Mouse (Mus musculus) C2C12 (cell line): ENCODE results near the gene Gm11627.

Source experiments
- CEBPB ChIP-seq: IDR thresholded peaks from one replicate; pipeline ENCODE4 v1.6.1; 2011; ENCODE audit warnings: low read depth, mild to moderate bottlenecking, control low read depth, moderate library complexity
- CTCF ChIP-seq: IDR thresholded peaks from one replicate; pipeline ENCODE4 v1.5.1; 2011; ENCODE audit not compliant: control insufficient read depth, insufficient read depth, insufficient read length
- MAX ChIP-seq: IDR thresholded peaks from one replicate; pipeline ENCODE4 v1.6.1; 2011; ENCODE audit warnings: mild to moderate bottlenecking, control low read depth
- MYOG ChIP-seq: IDR thresholded peaks from one replicate; pipeline ENCODE4 v1.6.1; 2011; ENCODE audit not compliant: control insufficient read depth, insufficient read length; ENCODE audit errors: extremely low read depth
- USF1 ChIP-seq: IDR thresholded peaks from one replicate; pipeline ENCODE4 v1.6.1; 2011; ENCODE audit warnings: low read depth, mild to moderate bottlenecking, control low read depth, moderate library complexity

DNA sequence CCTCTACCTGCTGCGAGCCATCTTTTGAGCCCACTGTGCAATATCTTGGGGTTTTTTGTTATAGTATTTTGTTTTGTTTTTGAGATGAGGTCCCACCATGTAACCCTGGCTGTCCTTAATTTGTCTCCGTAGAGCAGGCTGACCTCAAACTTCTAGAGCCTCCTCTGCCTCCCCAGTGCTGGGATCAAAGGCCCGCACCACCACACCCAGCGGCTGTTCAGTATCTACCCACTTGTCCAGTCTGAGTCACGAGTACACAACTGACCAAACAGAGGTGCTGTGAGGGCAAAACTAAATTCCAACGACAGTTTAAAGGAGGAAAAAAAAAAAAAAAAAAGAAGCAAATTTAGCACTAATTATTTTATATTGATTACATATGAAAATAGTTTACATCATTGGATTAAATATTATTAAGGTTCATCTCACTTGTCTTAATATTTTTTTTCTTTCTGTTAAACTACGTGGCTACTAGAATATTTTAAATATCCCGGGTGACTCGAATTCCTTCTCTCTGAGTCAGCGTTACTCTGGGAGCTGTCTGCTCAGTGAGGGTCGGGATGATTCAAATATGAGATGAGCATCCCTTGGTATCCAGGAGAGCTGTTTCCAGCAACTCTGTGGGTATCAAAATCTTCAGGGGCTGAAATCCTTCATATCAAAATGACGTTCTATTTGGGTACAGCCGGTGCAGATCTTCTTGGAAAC, 3.1 kb downstream of the Gm11627 start:
- TF ChIP-seq CTCF = no peak
- TF ChIP-seq MYOG = no peak
- TF ChIP-seq USF1 = peak; percentile 57
- no peak for TF ChIP-seq MAX
- no peak for TF ChIP-seq CEBPB
